Mouse (Mus musculus) liver, postnatal 0 days (tissue): ENCODE data around the gene Uvrag. TPM values are rescaled to one million over a fixed set of nuclear protein-coding genes. Genes with fewer than 3 reads are reported as not detected.

Experiments used
- ATAC-seq: fragments of 200-750 bp; cut with Nextera tagmentation; 2 replicates; pipeline ENCODE4 v1.8.0; 2017; ENCODE audit warnings: mild to moderate bottlenecking, moderate library complexity
- DNase-seq: peaks from one replicate; pipeline ENCODE4 v3.0.0-alpha.2; 2016
- H3K27ac ChIP-seq: fragments of 300-500 bp; sonication (generic); 2 replicates; pipeline ENCODE4 v1.5.1; 2014; ENCODE audit warnings: antibody characterized with exemption, moderate library complexity, mild to moderate bottlenecking, low read depth
- H3K27me3 ChIP-seq: fragments of 300-500 bp; sonication (generic); 2 replicates; pipeline ENCODE4 v1.6.1; 2014; ENCODE audit warnings: low read length, control low read depth, mixed read lengths; ENCODE audit not compliant: insufficient read depth
- H3K36me3 ChIP-seq: fragments of 300-500 bp; sonication (generic); replicated peaks from 2 replicates; pipeline ENCODE4 v1.6.1; 2014; ENCODE audit warnings: mild to moderate bottlenecking, control low read depth, low read length, moderate library complexity, mixed read lengths; ENCODE audit not compliant: insufficient read depth
- H3K4me1 ChIP-seq: fragments of 300-500 bp; sonication (generic); 2 replicates; pipeline ENCODE4 v1.6.1; 2014; ENCODE audit warnings: antibody characterized with exemption, mild to moderate bottlenecking, control low read depth; ENCODE audit not compliant: insufficient read depth
- H3K4me2 ChIP-seq: fragments of 300-500 bp; sonication (generic); 2 replicates; pipeline ENCODE4 v1.6.1; 2014; ENCODE audit warnings: low read depth, mild to moderate bottlenecking, low read length, moderate library complexity, mixed read lengths
- H3K4me3 ChIP-seq: fragments of 300-500 bp; sonication (generic); 2 replicates; pipeline ENCODE4 v1.5.1; 2014; ENCODE audit warnings: low read depth, low read length
- H3K9ac ChIP-seq: fragments of 300-500 bp; sonication (generic); replicated peaks from 2 replicates; pipeline ENCODE4 v1.6.1; 2014; ENCODE audit warnings: mild to moderate bottlenecking, moderate library complexity
- H3K9me3 ChIP-seq: fragments of 300-500 bp; sonication (generic); 2 replicates; pipeline ENCODE4 v1.6.1; 2016; ENCODE audit warnings: mild to moderate bottlenecking, control low read depth, low read length, mixed read lengths
- CTCF ChIP-seq: sonication (generic); IDR thresholded peaks from 2 replicates; pipeline ENCODE4 v1.5.1; 2016; ENCODE audit warnings: antibody characterized with exemption, low read depth
- EP300 ChIP-seq: IDR thresholded peaks from 2 replicates; pipeline ENCODE4 v1.6.1; 2016; ENCODE audit warnings: antibody characterized with exemption, low read depth, mild to moderate bottlenecking
- whole genome bisulfite sequencing: fragments of 180-500 bp; shearing (Covaris S2); extraction: QIAGEN DNeasy Blood & Tissue Kit; methylation state at CpG from one replicate; pipeline ENCODE4 v1.1.7; 2014; ENCODE audit not compliant: insufficient replicate concordance; 5-methylcytosine and 5-hydroxymethylcytosine counted together
- polyA plus RNA-seq: library from polyadenylated mRNA; unstranded; fragments of >200 nt; fragmentation: Nextera tagmentation; extraction: Ambion mirVana; gene quantifications from 2 replicates; pipeline ENCODE4 v1.2.1, GENCODE M21; 2015

Gene Uvrag
- polyA plus RNA-seq, 1 experiment from 2014 or later = 11.9 TPM

- H3K9me3 ChIP-seq = no peaks in the 10 kb centered on the region
- peak overlapping the region; percentile 16; the same call in 1 of the 2 replicates for H3K9ac ChIP-seq
- TF ChIP-seq EP300 (no peak), CTCF (no peak)
- ATAC-seq = peak; percentile 51
- 40% methylated on average over 2 of the region's 2 CpGs for WGBS
- peaks cover 29% of the 10 kb centered on the region for H3K4me1 ChIP-seq
- peak overlapping the region; percentile 87 for H3K27ac ChIP-seq
- H3K4me2 ChIP-seq = peak overlapping the region; percentile 45
- no peak for DNase-seq
- H3K4me3 ChIP-seq = no peak overlapping the region
- peaks cover 21% of the 10 kb centered on the region for H3K36me3 ChIP-seq
- no peaks in the 10 kb centered on the region for H3K27me3 ChIP-seq
Measured at GRCm38 (mm10) chr7:99101076-99101475, 39.9 kb downstream of the Uvrag start.

GRCm38 (mm10) chr7:99100573-99100972 lies 40.4 kb downstream of the Uvrag start:
- DNase-seq = peak; percentile 43
- TF ChIP-seq CTCF (no peak), EP300 (peak; percentile 51; the same call in 1 of the 2 replicates)

GRCm38 (mm10) chr7:99100087-99100486 lies 40.9 kb downstream of the Uvrag start:
- no peak overlapping the region; the same call in 1 of the 2 replicates for H3K4me2 ChIP-seq
- H3K27ac ChIP-seq = peak overlapping the region; percentile 87
- H3K9me3 ChIP-seq = no peaks in the 10 kb centered on the region
- H3K36me3 ChIP-seq = peaks cover 21% of the 10 kb centered on the region
- WGBS = 68% methylated on average over 9 of the region's 9 CpGs
- H3K9ac ChIP-seq = no peak overlapping the region
- no peak overlapping the region for H3K4me3 ChIP-seq
- TF ChIP-seq CTCF (no peak), EP300 (no peak)
- DNase-seq (no peak), ATAC-seq (peak; percentile 12)
- H3K4me1 ChIP-seq = peaks cover 29% of the 10 kb centered on the region
- no peaks in the 10 kb centered on the region for H3K27me3 ChIP-seq

More at GRCm38 (mm10) chr7:99100573-99100972, 40.4 kb downstream of the Uvrag start:
- Histone ChIP-seq H3K36me3 (peaks cover 21% of the 10 kb centered on the region), H3K4me1 (peaks cover 29% of the 10 kb centered on the region), H3K27me3 (no peaks in the 10 kb centered on the region), H3K4me3 (no peak overlapping the region), H3K27ac (peak overlapping the region; percentile 87), H3K9ac (peak overlapping the region; percentile 16; the same call in 1 of the 2 replicates), H3K4me2 (peak overlapping the region; percentile 45; the same call in 1 of the 2 replicates), H3K9me3 (no peaks in the 10 kb centered on the region)
- WGBS = 65% methylated on average over 8 of the region's 8 CpGs
- ATAC-seq = peak; percentile 89

GRCm38 (mm10) chr7:99097781-99098180 lies 43.2 kb downstream of the Uvrag start:
- 85% methylated on average over 7 of the region's 7 CpGs for WGBS
- DNase-seq (no peak), ATAC-seq (no peak)
- no peaks in the 10 kb centered on the region for H3K27me3 ChIP-seq
- H3K36me3 ChIP-seq = peaks cover 28% of the 10 kb centered on the region
- H3K27ac ChIP-seq = no peak overlapping the region
- TF ChIP-seq CTCF (no peak), EP300 (no peak)
- H3K4me2 ChIP-seq = no peak overlapping the region
- H3K4me1 ChIP-seq = peaks cover 27% of the 10 kb centered on the region
- no peak overlapping the region for H3K9ac ChIP-seq
- H3K4me3 ChIP-seq = no peak overlapping the region
- H3K9me3 ChIP-seq = no peaks in the 10 kb centered on the region

GRCm38 (mm10) chr7:99097128-99097527 lies 43.8 kb downstream of the Uvrag start:
- Histone ChIP-seq H3K4me1 (peaks cover 21% of the 10 kb centered on the region), H3K4me3 (no peak overlapping the region), H3K27ac (no peak overlapping the region), H3K4me2 (no peak overlapping the region), H3K9me3 (no peaks in the 10 kb centered on the region), H3K9ac (no peak overlapping the region), H3K36me3 (peaks cover 28% of the 10 kb centered on the region), H3K27me3 (no peaks in the 10 kb centered on the region)
- DNase-seq (no peak), ATAC-seq (no peak)
- TF ChIP-seq EP300 = no peak
- no peak for TF ChIP-seq CTCF
- WGBS = 76% methylated on average over 2 of the region's 2 CpGs

GRCm38 (mm10) chr7:99095191-99095590 lies 45.8 kb downstream of the Uvrag start:
- 76% methylated on average over 4 of the region's 4 CpGs for WGBS
- no peaks in the 10 kb centered on the region for H3K9me3 ChIP-seq
- ATAC-seq (0 out of 2 replicates have a peak, but pooled peaks have one; percentile 26), DNase-seq (peak; percentile 74)
- H3K36me3 ChIP-seq = peaks cover 28% of the 10 kb centered on the region
- H3K27ac ChIP-seq = no peak overlapping the region
- H3K4me1 ChIP-seq = peaks cover 9% of the 10 kb centered on the region; the same call in 1 of the 2 replicates
- H3K4me3 ChIP-seq = no peak overlapping the region
- H3K27me3 ChIP-seq = no peaks in the 10 kb centered on the region
- TF ChIP-seq EP300 (no peak), CTCF (peak; percentile 74)
- no peak overlapping the region for H3K9ac ChIP-seq
- no peak overlapping the region for H3K4me2 ChIP-seq
